Mouse (Mus musculus): ENCODE results near the gene Bcr. TPM values are rescaled to one million over a fixed set of nuclear protein-coding genes. Genes with fewer than 3 reads are reported as not detected.

The Bcr gene
- total RNA-seq, 4 experiments from 2014 or later: 33.7 to 76.4 (median 56.5) TPM

GRCm38 (mm10) chr10:75058336-75058735, 2.1 kb upstream of the Bcr start:
- DNase-seq: no peak

GRCm38 (mm10) chr10:75058761-75059395, 1.5 kb upstream of the Bcr start:
- no peak for DNase-seq

- DNase-seq: peak; percentile 70
Observed at GRCm38 (mm10) chr10:75059396-75059795, 996 bp upstream of the Bcr start.

GRCm38 (mm10) chr10:75060843-75061235, 447 bp downstream of the Bcr start:
- no peak for DNase-seq

GRCm38 (mm10) chr10:75061341-75062188, 1.2 kb downstream of the Bcr start:
- DNase-seq: peak; percentile 22

GRCm38 (mm10) chr10:75062189-75062561, 1.8 kb downstream of the Bcr start:
- no peak for DNase-seq

GRCm38 (mm10) chr10:75062621-75063020, 2.2 kb downstream of the Bcr start:
- no peak for DNase-seq

- DNase-seq: peak; percentile 25
Observed at GRCm38 (mm10) chr10:75063301-75063965, 3.0 kb downstream of the Bcr start.

GRCm38 (mm10) chr10:75065691-75066090, 5.3 kb downstream of the Bcr start:
- DNase-seq: no peak

- no peak for DNase-seq
Observed at GRCm38 (mm10) chr10:75067446-75067845, 7.1 kb downstream of the Bcr start.

- no peak for DNase-seq
Observed at GRCm38 (mm10) chr10:75068086-75068485, 7.7 kb downstream of the Bcr start.

- no peak for DNase-seq
Observed at GRCm38 (mm10) chr10:75068624-75069328, 8.4 kb downstream of the Bcr start.

- DNase-seq: peak; percentile 42
Observed at GRCm38 (mm10) chr10:75070281-75070976, 10.0 kb downstream of the Bcr start.

GRCm38 (mm10) chr10:75075665-75076064, 15.3 kb downstream of the Bcr start:
- no peak for DNase-seq

- no peak for DNase-seq
Observed at GRCm38 (mm10) chr10:75078174-75079128, 18.1 kb downstream of the Bcr start.

- no peak for DNase-seq
Observed at GRCm38 (mm10) chr10:75085330-75085729, 24.9 kb downstream of the Bcr start.

- no peak for DNase-seq
Observed at GRCm38 (mm10) chr10:75088471-75088870, 28.1 kb downstream of the Bcr start.

GRCm38 (mm10) chr10:75091478-75092152, 31.2 kb downstream of the Bcr start:
- no peak for DNase-seq

- no peak for DNase-seq
Observed at GRCm38 (mm10) chr10:75093252-75093987, 33.0 kb downstream of the Bcr start.

- no peak for DNase-seq
Observed at GRCm38 (mm10) chr10:75094338-75094737, 33.9 kb downstream of the Bcr start.
